Mouse (Mus musculus): ENCODE results near the gene Hecw2.

DNA sequence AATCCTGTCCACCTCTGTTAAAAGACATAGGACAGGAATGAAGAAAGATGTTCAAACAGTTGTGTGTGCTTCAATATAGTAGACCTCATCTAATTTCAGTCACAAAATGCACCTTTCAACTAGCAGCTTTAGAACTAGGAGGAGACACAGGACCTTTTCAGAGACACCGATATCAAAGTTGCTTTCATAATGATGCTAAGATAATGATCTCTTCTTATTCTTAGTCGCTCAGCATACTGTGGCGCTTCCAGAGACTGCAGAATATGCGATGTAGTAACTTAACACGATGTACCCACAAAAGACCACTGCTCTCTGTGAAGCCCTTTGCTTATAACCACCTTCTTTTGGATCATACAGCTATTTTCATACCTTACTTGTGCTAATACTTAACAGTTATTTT lies 399.9 kb downstream of the Hecw2 start:
- TF ChIP-seq POLR2A (IDR thresholded peaks at IDR 0.05; ENCODE audit: borderline replicate concordance, control insufficient read depth, low read depth, low read length) = no peak
- no peak for TF ChIP-seq CTCF (IDR thresholded peaks at IDR 0.05; ENCODE audit: control insufficient read depth, insufficient read depth, low read length)
